Mouse (Mus musculus) C2C12 (cell line): ENCODE results near the gene Enah. TPM values are rescaled to one million over a fixed set of nuclear protein-coding genes. Genes with fewer than 3 reads are reported as not detected.

Experiments
- H3K27me3 ChIP-seq: one replicate; pipeline ENCODE4 v1.6.1; 2011; ENCODE audit not compliant: control insufficient read depth, insufficient read depth, insufficient read length
- H3K36me3 ChIP-seq: one replicate; pipeline ENCODE4 v1.6.1; 2011; ENCODE audit not compliant: control insufficient read depth, insufficient read depth
- H3K4me3 ChIP-seq: one replicate; pipeline ENCODE4 v1.5.1; 2011; ENCODE audit warnings: mild to moderate bottlenecking, control low read depth; ENCODE audit not compliant: poor library complexity, insufficient read depth, severe bottlenecking
- H3K79me2 ChIP-seq: one replicate; pipeline ENCODE4 v1.6.1; 2011; ENCODE audit not compliant: control insufficient read depth, insufficient read depth
- H3K79me3 ChIP-seq: one replicate; pipeline ENCODE4 v1.6.1; 2011; ENCODE audit warnings: low read depth, control low read depth
- H3ac ChIP-seq: one replicate; pipeline ENCODE3; 2011; ENCODE audit warnings: low read depth; ENCODE audit not compliant: control insufficient read depth, insufficient read length
- CEBPB ChIP-seq: IDR thresholded peaks from one replicate; pipeline ENCODE4 v1.6.1; 2011; ENCODE audit warnings: low read depth, mild to moderate bottlenecking, control low read depth, moderate library complexity
- CTCF ChIP-seq: IDR thresholded peaks from one replicate; pipeline ENCODE4 v1.5.1; 2011; ENCODE audit not compliant: control insufficient read depth, insufficient read depth, insufficient read length
- FOSL1 ChIP-seq: IDR thresholded peaks from one replicate; pipeline ENCODE4 v1.8.0; 2011; ENCODE audit warnings: mild to moderate bottlenecking, low read length; ENCODE audit not compliant: poor library complexity, insufficient read depth, severe bottlenecking
- MAX ChIP-seq: IDR thresholded peaks from one replicate; pipeline ENCODE4 v1.6.1; 2011; ENCODE audit warnings: mild to moderate bottlenecking, control low read depth
- MYOD1 ChIP-seq: IDR thresholded peaks from one replicate; pipeline ENCODE4 v1.6.1; 2011; ENCODE audit warnings: low read depth; ENCODE audit not compliant: control insufficient read depth, insufficient read length
- MYOG ChIP-seq: IDR thresholded peaks from one replicate; pipeline ENCODE4 v1.6.1; 2011; ENCODE audit not compliant: control insufficient read depth, insufficient read length; ENCODE audit errors: extremely low read depth
- USF1 ChIP-seq: IDR thresholded peaks from one replicate; pipeline ENCODE4 v1.6.1; 2011; ENCODE audit warnings: low read depth, mild to moderate bottlenecking, control low read depth, moderate library complexity
- polyA plus RNA-seq: library from polyadenylated mRNA; unstranded; fragments of >200 nt; fragmentation: generic; extraction: Trizol; gene quantifications from one replicate; pipeline ENCODE4 v1.2.1, GENCODE M21; 2012; ENCODE audit warnings: missing spikeins

Gene Enah
- polyA plus RNA-seq, 1 experiment, result 12.7 TPM

DNA sequence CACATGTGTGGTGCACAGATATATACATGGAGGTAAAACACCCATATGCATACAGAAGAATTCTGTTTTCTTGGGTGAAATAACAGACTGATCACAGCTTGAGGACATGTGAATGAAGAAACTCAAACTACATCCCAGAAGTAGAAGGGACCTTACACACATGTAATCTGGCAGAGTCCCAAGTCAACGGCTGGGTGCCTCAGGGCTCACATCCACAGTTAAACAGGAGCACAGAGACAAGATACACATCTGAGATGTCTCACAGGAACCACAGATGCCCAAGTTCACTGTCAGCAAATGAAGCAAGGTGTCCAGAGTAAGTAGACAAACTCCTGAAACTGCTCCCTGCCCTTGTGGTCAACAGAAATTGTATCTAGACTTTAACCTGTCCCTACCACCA lies 120.8 kb downstream of the Enah start:
- Histone ChIP-seq H3K27me3 (no peaks in the 10 kb centered on the region), H3K79me3 (no peaks in the 10 kb centered on the region), H3K4me3 (no peak overlapping the region), H3K79me2 (no peaks in the 10 kb centered on the region), H3ac (no peak overlapping the region), H3K36me3 (no peaks in the 10 kb centered on the region)
- no peak for TF ChIP-seq MAX
- TF ChIP-seq CTCF, result no peak
- TF ChIP-seq FOSL1, result no peak
- no peak for TF ChIP-seq MYOG
- TF ChIP-seq CEBPB, result no peak
- TF ChIP-seq MYOD1, result no peak
- TF ChIP-seq USF1, result no peak

DNA sequence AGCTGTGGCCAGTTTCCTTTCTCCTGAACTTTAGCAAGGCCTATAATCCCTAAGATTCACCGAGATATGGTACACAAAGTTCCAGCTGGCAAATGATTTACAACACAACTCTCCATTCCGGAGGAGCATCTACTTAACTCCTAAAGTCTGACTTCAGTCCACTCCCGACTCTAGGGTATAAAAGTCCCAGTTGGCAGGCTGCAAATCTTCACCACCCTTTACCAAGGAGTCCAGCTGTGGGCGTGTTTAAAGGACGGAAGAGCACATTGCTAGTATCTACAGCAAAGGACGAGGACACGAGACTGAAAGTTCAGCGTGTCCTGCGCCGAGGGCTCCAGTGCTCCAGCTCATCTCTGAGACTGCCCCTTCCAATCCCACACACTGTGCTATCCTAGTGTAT lies 122.8 kb downstream of the Enah start:
- Histone ChIP-seq H3K4me3 (no peak overlapping the region), H3K27me3 (no peaks in the 10 kb centered on the region), H3ac (no peak overlapping the region), H3K36me3 (no peaks in the 10 kb centered on the region), H3K79me2 (no peaks in the 10 kb centered on the region), H3K79me3 (no peaks in the 10 kb centered on the region)
- TF ChIP-seq CEBPB (no peak), CTCF (no peak), FOSL1 (no peak), MYOG (no peak)

DNA sequence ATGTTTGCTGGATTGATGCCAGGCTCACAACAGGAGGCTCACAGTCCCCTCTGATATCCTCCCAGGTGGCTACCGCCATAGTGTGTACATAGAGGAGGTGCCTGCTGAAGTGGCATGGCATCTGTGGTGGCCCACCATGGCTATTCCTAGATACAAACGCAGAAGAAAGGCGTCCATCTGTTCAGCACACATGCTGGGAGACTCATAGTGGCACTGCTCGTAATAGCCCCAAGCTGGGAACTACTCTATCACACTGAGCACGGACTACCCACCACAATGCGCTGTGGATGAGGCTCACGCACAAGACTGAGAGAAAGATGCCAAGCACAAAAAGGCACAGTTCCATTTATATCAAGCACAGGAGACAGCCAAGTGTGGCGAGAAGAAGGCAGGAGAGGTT lies 126.1 kb downstream of the Enah start:
- Histone ChIP-seq H3K27me3 (no peaks in the 10 kb centered on the region), H3K4me3 (no peak overlapping the region), H3K36me3 (no peaks in the 10 kb centered on the region), H3ac (no peak overlapping the region), H3K79me2 (no peaks in the 10 kb centered on the region), H3K79me3 (no peaks in the 10 kb centered on the region)
- TF ChIP-seq USF1, result no peak

DNA sequence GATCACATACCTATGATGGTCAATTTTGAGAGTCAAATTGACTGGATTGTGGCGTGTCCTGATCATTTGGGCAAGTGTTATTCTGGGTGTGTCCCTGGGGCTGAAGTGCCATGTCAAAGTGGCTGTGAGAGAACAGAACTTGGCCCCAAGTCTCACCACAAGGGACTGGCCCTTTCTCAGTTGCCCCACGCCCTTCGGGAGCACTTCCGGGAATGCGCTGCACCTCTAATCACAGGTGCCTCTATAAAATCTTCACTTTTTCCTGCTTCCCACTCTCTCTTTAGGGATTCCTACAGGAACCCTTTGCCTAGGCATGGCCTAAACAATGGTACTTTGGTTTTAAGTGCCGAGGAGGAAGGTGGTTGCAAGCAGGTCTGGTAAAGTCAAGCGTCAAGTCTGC lies 130.1 kb downstream of the Enah start:
- H3K79me2 ChIP-seq, result no peaks in the 10 kb centered on the region
- TF ChIP-seq MYOD1 (no peak), MAX (no peak), FOSL1 (no peak), MYOG (no peak), CEBPB (no peak), USF1 (no peak), CTCF (no peak)
- no peaks in the 10 kb centered on the region for H3K27me3 ChIP-seq
- no peaks in the 10 kb centered on the region for H3K36me3 ChIP-seq
- no peaks in the 10 kb centered on the region for H3K79me3 ChIP-seq
- H3ac ChIP-seq, result no peak overlapping the region
- no peak overlapping the region for H3K4me3 ChIP-seq

DNA sequence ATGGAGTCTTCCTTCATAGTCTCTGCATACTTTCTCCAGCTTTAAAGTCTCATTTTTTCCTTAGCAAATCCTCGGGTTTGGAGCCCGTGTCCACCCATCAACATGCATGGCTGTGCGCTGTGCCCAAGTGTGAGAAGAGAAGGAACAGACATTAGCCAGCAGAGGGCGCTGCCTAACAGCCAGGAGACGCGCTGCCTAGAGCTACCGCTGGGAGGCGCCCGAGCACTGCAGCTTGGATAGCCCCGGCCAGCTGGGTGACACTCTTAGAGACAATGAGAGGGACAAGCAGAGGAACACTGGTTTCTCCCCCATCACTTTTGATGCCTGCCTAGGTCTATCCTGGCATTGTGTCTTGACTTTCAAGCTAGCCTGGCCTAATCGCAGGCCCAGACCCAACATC lies 131.0 kb downstream of the Enah start:
- H3K79me2 ChIP-seq, result no peaks in the 10 kb centered on the region
- H3K36me3 ChIP-seq, result no peaks in the 10 kb centered on the region
- no peaks in the 10 kb centered on the region for H3K27me3 ChIP-seq
- H3ac ChIP-seq, result no peak overlapping the region
- no peak for TF ChIP-seq MYOD1
- peak; percentile 100 for TF ChIP-seq CTCF
- H3K4me3 ChIP-seq, result no peak overlapping the region
- no peaks in the 10 kb centered on the region for H3K79me3 ChIP-seq

DNA sequence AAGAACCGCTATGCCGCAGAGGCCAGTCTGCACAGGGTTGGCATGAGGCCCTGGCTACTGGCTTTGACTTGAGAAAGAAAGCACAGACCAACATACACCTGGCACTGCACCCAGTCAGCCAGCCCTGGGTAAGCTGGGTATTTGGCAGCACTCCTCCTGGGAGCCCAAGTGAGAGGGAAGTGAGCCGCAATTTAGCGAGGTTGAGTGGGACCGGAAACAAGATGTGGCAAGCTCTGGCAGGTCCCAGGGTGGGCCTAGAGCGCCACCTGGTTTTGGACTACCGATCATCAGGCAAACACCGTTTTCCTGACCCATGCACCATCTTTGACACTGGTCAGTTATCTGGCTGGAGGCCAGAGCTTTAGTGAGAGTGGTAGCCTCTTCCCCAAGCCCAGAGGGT lies 138.3 kb downstream of the Enah start:
- Histone ChIP-seq H3K79me3 (no peaks in the 10 kb centered on the region), H3K4me3 (no peak overlapping the region), H3ac (no peak overlapping the region), H3K27me3 (no peaks in the 10 kb centered on the region), H3K36me3 (no peaks in the 10 kb centered on the region), H3K79me2 (no peaks in the 10 kb centered on the region)
- TF ChIP-seq FOSL1, result no peak
- TF ChIP-seq CTCF, result peak; percentile 64
- no peak for TF ChIP-seq MAX
- no peak for TF ChIP-seq USF1

DNA sequence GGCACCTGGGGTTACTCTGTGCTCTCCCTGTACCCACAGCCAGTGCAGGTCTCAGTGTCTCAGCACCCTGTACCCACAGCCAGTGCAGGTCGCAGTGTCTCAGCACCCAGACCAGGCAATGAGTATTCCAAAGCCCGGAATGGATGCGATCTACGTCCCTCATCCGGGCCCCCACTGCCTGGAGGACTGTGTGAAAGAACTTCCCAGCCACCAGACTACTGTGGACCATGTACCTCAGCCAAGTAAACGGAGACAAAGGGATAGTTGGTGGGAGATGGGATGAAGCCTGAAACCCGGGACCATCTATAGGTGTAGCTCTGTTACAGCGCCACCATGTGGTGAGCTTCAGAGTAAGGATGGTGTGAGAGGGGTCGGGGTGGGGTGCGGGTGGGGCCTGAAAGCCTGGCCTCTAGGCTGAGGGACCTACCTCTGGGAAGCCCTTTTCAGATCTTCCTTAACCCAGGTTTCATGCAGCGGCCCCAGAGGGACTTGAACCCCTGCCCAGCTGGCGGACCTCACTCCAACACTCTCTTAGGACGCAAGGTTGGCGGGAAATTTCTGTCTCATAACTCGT lies 139.0 kb downstream of the Enah start:
- Histone ChIP-seq H3K4me3 (no peak overlapping the region), H3K79me2 (no peaks in the 10 kb centered on the region), H3K79me3 (no peaks in the 10 kb centered on the region), H3K27me3 (no peaks in the 10 kb centered on the region), H3ac (no peak overlapping the region), H3K36me3 (no peaks in the 10 kb centered on the region)
- no peak for TF ChIP-seq CTCF
- no peak for TF ChIP-seq CEBPB
- TF ChIP-seq MYOD1, result no peak
- TF ChIP-seq FOSL1, result no peak
- TF ChIP-seq MYOG, result no peak
- TF ChIP-seq MAX, result no peak
- TF ChIP-seq USF1, result no peak
